In genomic region chr16:73863748-73864147, GRCm38 (mm10) we compare ENCODE assay signal across 9 mouse cellular contexts.
DNase-seq lines count a peak whose midpoint lies in the region; ATAC-seq lines count a peak whose summit lies in the region.
"Had no signal": no experiment of that assay in that cellular context is flagged by ENCODE, and none has a peak within 500 bp of the region (broad histone marks: within the 10 kb centered on the region; RNA-seq: fewer than 3 reads in every experiment).

No protein-coding gene starts in this region.

- H3K27me3 ChIP-seq in heart, embryonic 11.5 days (ENCODE audit: control insufficient read depth, insufficient read depth, low read length), result no peaks in the 10 kb centered on the region

- 8% methylated on average over 3 of the region's 3 CpGs for WGBS in heart, embryonic 11.5 days (ENCODE audit: insufficient replicate concordance)

- H3K9me3 ChIP-seq in heart, embryonic 11.5 days (replicated peaks; ENCODE audit: control insufficient read depth, low read length), result no peaks in the 10 kb centered on the region

- no peak overlapping the region for H3K27ac ChIP-seq in heart, embryonic 11.5 days (ENCODE audit: low read depth, low read length)
- H3K27ac ChIP-seq: kidney, postnatal 0 days had no signal

- no peak for ATAC-seq in heart, embryonic 11.5 days (replicated peaks; ENCODE audit: insufficient number of reproducible peaks, low FRiP score, low TSS enrichment)
- ATAC-seq in monocyte, adult 5-6 weeks (replicated peaks; ENCODE audit: insufficient number of reproducible peaks, low FRiP score, low TSS enrichment, poor library complexity, severe bottlenecking), result no peak

- peak; percentile 27 to 51 for DNase-seq in heart, adult 18-20 months
- DNase-seq in 416B (ENCODE audit: low read depth), result peak; percentile 87
- DNase-seq in cerebellum, postnatal 10 days, result peak; percentile 84 to 85
- peak; percentile 47 for DNase-seq in heart, postnatal 4 days
- no peak for DNase-seq in yolk sac, embryonic 10.5 days (ENCODE audit: low spot score)
- no peak for DNase-seq in MN1 (ENCODE audit: low spot score)

- no peaks in the 10 kb centered on the region for H3K36me3 ChIP-seq in heart, embryonic 11.5 days (ENCODE audit: control insufficient read depth, insufficient read depth, low read length)

- no peak overlapping the region for H3K4me2 ChIP-seq in heart, embryonic 11.5 days

- peaks cover 9% of the 10 kb centered on the region; the same call in 1 of the 2 replicates for H3K4me1 ChIP-seq in heart, embryonic 11.5 days (ENCODE audit: control insufficient read depth, insufficient read depth, low read length)

- no peak overlapping the region for H3K4me3 ChIP-seq in heart, embryonic 11.5 days (ENCODE audit: low read depth, low read length)

- no peak overlapping the region for H3K9ac ChIP-seq in heart, embryonic 11.5 days (ENCODE audit: low read depth, low read length)

Comparison
In these comparisons a context has a peak if more than half of its experiments do, and no peak if none do; other contexts are left out.
1. DNase-seq: peak in heart, adult 18-20 months (2 of 2), 416B (single experiment), cerebellum, postnatal 10 days (2 of 2) and heart, postnatal 4 days (single experiment); none in yolk sac, embryonic 10.5 days (single experiment) and MN1 (single experiment).